Mouse (Mus musculus): ENCODE data around the gene Lhfp.
"Not testable (repeated sequence)": the region's sequence is repeated elsewhere in the genome, so short reads cannot be mapped to it uniquely, and the experiment has no call there.

The Lhfp gene

DNA sequence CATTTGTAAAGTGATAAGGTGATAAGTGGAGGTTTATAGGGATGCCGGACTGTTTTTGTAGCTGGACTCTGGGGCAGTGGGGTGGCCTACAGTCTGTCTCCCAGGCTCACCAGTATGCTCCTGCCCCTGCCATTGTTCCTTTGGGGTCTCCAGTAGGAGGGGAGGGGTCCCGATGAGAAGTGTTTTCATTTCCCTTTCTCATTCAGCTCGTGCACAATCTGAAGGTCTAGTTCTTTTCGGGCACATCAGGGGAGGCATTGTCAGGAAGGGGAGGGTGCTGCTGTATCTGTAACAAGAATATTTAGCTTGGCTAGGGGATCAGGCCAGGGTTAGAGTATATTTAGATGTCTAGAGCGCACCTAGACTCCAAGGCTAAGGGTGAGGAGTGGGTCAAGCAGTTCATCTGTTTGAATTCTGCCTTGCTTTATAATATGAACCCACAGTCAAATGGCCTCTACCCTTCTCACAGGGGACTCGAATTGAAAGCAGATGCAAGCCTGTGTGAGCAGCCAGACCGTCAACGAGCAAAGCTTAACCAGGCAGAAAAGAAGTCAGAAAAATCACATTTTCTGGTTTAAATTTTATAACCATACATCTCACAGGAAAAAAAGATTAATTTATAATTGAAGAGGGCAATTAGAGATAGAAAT, 46.0 kb downstream of the Lhfp start:
- DNase-seq (ENCODE audit: low read depth, low spot score) = no peak

DNA sequence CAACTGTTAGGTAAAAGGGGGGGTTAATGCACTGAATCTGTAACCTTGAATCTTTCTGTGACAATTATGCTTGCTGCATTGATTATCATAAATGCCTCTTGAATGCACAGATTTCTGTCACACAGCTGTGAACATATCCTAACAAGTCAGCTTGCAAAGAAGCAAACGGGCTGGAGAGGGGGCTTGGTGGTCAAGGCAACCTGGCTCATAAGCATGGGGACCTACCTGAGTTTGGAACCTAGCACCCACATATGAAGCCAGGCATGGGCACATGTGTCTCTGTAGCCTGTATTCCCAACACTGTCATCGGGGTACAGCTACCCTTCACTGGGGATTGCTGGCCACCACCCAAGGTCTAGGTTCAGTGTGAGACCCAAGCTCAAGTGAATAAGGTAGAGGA, 48.6 kb downstream of the Lhfp start:
- no peak for DNase-seq (ENCODE audit: low read depth, low spot score)

DNA sequence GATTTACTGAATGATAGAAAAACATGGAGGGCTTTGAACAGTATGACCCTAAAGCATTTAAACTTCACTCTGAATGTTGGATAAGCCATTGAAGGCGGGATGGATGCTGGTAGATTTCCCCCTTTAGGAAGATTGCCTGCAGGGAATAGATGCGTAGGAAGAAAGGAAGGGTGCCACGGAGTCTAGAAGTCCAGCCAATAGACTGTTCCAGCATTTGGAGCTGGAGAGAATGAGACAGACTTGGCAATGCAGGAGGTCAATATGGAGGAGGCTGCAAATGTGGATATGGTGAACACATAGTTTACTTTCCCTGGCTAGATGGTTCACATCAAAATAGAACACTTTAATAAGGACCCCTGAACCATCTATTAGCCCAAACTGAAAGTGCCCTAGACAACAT, 58.9 kb downstream of the Lhfp start:
- DNase-seq (ENCODE audit: low read depth, low spot score) = no peak

DNA sequence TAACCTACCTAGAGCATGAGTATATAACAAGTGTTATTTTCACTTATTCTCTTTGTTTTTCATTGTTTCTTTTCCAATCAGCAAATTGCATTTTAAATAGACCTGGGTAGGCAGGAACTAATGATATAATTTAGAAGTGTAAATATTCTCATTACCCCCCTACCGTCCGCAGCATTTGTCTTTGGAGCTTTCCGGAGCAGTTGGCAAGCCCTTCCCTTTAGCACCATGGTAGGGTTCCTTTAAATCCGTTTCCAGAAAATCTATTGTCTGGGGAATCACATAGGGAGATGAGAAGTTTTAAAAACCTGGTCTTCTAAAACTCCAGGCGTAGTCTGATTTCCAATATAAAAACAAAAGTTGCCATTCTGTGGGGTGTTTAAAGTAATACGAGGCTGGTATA, 59.5 kb downstream of the Lhfp start:
- no peak for DNase-seq (ENCODE audit: low read depth, low spot score)

DNA sequence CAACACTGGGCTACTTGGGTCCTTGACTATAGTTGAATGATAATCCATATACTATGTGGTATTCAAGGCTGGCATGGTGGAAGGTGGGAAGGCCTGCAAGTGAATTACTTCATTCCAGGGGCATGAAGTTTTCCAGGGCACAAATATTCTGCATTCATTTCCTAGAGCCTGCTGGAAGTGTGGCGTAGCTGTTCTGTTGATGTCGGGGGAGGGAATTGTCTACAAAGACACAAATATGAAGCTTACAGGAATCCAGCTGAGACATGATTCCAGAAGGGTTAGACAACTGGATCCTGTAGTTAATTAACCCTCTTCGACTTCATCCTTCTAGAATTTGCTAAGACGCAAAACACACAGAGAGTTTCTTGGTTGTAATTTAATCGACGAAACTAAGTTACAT, 60.4 kb downstream of the Lhfp start:
- DNase-seq (ENCODE audit: low read depth, low spot score) = no peak

DNA sequence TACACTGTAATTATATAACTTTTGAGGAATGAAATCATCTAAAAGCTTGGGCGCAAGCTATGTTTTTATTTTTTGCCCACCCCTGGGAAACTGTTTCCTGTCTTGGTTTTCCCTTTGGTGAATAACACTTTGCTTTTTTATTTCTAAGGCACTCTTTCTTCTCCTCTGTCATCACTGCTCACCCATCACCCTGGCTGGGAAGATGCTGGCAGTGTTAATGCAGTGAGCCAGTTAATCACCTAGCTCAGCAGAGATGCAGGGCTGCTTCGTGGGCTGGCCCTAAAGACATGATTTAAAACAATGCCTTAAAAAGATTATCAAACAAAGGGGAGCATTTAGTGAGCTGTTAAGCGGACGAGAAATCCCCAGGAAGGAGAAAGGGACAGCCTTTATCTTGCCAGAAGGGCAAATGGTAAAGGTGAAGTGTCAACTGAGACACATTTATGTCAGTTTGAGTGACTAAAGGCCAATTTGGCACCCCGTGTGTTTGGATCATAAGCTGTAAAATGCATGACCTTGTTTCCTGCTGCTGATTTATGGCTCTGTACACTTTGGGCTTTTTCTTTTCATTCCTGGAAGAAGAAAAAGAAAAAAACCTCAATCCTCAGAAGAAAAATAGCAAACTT, 60.9 kb downstream of the Lhfp start:
- DNase-seq (ENCODE audit: low read depth, low spot score) = peak; percentile 72

DNA sequence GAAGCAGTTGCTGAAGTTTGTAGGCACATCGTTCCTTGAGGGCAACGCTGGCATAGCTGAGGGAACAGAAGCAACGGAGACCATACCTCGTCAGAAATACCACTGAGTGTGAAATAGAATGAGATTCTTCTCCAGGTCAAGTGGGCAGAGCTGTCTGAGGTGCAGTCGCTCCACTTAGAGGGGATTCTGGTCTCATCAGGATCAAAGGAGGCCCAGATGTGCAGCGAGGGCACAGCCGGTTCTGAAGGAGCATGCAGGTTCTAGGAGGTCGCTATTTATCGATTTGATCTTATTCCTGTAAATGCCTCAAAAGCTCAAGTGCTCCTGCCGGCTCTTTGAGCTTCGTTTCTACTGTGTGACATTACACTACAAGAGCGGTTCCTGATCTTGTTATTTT, 61.4 kb downstream of the Lhfp start:
- no peak for DNase-seq (ENCODE audit: low read depth, low spot score)

DNA sequence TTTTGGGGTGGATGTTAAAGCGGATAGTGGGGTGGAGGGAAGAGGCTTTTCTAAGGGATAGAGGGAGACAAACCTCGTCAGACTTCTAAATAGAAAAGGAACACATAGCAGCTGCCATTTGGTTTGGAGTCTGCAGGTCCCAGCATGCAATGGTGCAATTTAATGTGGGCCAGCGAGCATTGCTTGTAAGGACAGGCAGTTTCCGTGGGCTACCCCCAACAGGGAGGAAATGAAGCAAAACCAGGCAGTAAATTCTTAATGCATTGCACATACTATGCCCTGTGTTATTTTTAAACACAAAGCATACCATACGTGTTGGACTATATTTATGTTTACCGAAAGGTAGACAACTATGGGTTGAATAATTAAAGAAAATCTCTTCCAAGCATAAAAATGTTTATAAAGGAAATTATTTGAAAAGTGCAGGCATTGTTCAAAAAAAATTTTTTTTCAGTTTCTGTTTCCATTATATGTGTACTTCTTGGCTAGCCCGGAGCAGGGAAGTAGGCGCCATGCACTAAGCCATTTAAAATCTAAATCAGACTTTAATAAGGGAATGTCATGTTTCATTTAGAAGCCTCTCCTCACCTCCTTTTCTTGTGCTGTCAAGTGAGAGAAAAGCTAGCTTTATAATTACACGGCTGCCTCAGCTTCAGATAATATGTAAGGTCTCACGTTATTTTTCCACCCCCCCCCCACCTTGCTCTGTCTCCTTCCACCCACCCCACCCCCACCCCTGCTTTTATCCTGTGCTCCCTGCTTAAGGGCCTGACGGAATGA, 67.5 kb downstream of the Lhfp start:
- no peak for DNase-seq (ENCODE audit: low read depth, low spot score)

DNA sequence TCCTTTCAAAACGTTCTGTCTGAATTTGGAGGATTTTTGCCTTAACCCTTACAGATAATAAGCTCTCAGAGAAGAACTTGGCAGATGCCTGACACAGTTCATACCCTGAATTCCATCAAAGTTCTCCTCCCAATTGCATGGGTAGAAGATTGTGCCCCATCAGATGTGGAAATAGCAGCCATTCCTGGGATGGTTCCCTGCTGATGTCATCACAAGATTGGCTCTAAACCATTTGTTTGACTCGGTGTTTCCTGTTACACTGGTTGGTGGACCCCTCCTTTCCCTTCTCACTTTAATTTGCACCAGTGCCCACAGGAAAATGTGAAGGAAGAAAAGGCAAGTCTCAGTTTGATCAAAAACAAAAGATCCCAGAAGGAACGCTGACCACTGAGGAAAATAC, 68.6 kb downstream of the Lhfp start:
- peak; percentile 47 for DNase-seq (ENCODE audit: low read depth, low spot score)

DNA sequence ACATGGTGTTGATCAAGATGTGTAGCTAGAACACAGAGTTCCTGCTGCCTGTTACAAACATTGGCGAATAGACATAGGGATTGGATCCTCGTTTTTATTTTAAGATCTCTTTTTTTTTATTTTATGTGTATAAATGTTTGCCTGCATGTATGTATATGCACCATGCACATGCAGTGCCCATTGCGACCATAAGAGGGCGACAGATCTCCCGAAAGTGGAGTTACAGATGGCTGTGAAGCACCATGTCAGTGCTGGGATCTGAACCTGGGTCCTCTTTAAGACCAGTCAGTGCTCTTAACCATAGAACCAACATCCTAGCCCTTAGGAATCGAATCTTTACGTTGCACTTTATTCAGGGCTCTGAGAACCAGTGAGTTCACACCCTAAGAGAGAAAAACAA, 70.7 kb downstream of the Lhfp start:
- no peak for DNase-seq (ENCODE audit: low read depth, low spot score)

DNA sequence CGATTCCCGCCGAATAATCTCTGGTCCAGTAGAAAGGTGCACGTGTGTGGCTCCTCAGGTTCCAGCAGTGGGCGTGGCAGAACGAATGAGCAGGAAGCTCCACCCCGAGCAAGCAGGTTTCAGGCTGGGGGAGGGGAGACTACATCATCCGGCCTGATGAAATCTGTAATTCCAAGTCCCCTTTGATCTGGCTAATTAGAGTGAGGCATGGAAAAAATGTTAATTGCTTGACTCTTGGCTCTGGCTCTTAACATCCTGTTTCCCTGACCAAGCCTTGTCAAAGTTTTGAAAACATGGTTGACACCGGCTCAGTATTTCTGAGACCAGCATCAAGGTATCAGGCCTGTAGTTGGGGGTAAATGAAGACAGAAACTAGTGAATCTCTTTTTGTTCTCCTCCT, 77.4 kb downstream of the Lhfp start:
- not testable (repeated sequence) for DNase-seq (ENCODE audit: low read depth, low spot score)

DNA sequence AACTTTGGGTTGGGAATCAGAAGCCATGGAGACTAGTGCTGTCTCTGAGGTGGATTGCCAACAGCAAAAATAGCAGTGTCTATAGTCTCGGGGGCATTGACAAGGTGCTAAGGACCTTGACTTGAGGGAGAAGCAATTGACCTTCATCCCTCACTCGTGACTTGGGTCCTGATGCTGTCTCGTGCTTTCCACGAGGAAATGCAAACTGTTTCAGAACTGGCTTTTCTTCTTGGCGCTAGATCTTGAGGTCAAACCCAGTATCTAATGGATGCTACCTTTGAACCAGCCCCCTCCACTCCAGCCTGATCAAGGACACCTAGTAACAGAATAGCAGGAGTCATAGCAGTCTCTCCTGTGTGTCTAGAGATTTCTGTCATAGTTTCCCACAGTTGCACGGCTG, 78.7 kb downstream of the Lhfp start:
- DNase-seq (ENCODE audit: low read depth, low spot score) = no peak

DNA sequence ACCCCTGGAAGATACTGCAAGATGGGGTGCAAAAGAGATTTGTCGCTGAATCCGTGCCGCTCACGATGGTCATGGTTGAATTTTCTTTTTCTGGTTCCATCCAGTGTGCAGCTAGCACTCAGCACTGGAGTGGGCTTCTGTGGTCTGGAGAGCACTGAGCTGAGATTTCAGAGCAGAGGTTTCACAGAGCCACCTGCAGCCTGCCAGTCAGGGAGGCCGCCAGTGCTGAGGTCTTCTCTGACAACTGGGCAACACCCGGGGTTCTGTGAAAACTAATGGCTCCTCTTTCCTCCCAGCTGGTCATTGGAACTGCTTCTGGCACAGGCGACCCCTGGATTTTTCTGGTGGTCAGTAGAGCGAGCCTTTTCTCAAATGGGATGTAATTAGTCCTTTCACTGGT, 84.2 kb downstream of the Lhfp start:
- no peak for DNase-seq (ENCODE audit: low read depth, low spot score)

DNA sequence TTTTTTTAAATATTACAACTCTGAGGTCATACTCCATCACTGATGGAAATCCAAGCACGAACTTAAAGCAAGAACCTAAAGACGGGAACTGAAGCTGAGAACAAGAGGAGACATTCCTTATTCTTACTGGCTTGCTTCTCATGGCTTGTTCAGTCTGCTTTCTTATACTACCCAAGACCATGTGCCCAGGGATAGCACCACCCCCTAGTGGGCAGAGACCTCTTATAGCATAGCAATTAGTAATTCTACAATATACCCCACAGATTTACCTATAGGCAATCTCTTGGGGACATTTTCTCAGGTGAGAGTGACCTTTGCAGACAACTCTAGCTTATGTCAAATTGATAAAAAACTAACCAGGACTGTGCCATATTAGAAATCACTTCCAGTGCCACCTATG, 97.5 kb downstream of the Lhfp start:
- no peak for DNase-seq (ENCODE audit: low read depth, low spot score)

DNA sequence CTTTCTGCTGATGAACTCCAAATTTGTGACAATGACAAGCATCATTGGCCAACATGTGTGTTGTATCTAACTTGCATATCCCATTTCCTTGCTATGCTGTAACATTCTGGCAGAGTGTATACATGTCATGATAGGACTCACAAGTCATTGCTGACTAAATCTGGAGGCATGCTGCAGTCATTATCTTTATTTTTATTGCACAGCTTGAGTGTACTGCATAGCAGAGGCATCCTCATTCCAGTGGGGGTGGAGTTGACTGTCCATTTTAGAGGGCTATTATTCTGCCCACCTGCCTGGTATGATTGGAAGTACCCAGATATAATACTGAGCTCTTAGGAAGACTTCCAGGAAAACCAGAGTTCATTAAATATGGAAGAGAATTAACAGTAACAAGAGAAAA, 97.9 kb downstream of the Lhfp start:
- no peak for DNase-seq (ENCODE audit: low read depth, low spot score)

DNA sequence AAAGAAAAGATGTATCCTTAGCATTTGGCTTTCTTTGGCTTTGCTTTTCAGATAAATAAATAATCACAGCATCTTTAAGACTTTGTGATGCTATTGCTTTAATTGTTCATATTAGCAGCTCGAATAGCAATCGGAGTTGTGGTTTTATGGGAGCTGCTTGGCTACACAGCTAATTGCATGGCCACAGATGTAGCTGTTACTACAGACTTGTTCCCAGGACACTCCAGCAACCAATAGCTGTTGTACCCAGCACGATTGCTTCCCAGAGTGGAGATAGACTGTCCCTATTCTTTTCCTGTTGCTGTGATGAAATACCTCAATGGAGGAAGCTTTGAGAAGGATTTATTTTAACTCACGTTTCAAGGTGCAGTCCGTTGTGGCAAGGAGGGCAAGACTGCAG, 98.3 kb downstream of the Lhfp start:
- DNase-seq (ENCODE audit: low read depth, low spot score) = no peak

DNA sequence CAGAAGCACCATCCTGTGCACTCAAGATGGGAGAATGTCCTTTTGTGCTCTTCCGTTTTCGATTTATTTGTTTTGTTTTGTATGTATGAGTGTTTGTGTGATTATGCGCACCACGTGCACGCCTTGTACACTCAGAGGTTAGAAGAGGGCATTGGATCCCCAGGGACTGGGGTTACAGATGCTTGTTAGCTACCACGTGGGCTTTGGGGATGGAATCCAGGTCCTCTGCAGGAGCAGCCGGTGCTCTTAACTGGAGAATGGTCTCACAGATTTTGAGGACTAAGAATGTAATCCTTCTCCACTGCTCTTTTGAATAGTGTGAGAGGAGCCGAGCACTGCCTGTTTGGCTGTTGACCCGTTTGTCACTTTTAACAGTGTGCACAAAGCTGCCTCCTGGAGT, 101.2 kb downstream of the Lhfp start:
- DNase-seq (ENCODE audit: low read depth, low spot score) = no peak

DNA sequence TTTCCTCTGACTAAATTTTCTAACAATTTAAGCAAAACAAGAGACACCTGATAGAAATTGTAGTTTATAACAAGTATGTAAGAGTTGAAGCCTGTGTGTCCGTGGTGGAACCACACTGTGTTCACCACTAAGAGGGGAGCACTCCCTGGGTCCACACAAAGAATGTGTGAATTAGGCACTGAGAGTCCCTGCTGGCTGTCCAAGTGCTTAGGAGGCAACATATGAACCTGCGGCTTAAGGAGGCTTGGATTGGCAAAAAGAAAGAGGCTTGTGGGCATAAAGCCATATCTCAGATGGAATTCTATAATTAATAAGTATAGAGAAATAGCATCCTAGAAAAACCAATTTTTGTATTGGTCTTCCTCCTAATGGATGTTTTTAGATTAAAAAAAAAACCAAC, 104.2 kb downstream of the Lhfp start:
- no peak for DNase-seq (ENCODE audit: low read depth, low spot score)

DNA sequence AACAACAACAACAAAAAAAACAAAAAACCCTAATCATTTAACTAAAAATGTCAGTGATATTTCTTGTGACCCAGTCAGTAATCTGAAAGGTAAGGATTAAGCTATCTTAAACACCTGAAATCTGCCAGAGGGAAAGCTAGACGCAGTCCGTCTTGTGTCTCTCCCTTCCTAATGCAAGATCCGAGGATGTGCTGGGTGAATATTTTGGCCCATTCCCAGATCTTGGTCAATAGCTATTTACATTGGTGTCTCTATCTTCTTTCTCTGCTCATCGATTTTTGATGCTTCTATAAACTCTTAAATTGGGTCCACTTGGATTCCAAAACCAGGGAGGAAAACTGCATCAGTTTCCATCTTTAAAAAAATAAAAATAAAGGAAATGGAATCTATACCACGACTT, 104.6 kb downstream of the Lhfp start:
- no peak for DNase-seq (ENCODE audit: low read depth, low spot score)

DNA sequence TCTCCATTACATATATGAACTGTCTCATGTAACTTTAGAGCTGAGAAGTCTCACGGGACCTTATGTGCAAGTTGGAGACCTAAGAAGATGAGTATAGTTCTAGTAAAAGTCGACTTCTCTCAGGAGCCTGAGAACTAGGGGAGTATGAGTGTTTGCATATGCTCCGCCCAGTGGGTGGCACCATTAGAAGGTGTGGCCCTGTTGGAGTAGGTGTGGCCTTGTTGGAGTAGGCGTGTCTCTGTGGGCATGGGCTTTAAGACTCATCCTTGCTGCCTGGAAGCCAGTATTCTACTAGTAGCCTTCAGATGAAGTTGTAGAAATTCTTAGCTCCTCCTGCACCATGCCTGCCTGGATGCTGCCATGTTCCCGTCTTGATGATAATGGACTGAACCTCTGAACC, 105.7 kb downstream of the Lhfp start:
- no peak for DNase-seq (ENCODE audit: low read depth, low spot score)

DNA sequence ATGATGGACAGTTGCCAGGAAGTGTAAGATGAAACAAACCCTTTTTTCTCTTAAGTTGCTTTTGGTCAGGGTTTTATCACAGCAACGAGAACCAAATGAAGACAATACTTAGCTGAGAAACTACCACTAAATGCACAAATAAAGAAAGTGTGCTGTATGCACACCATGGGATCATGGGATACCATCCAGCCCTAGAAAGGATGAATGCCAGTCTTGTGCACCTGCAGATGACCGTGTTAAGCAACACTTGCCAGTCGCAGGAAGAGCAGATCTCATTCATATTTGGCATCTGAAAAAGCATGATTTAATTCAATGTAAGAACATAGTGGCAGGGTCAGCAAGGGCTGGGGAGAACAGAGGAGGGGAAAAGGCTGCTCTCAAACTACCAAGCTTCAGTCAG, 107.4 kb downstream of the Lhfp start:
- DNase-seq (ENCODE audit: low read depth, low spot score) = no peak

DNA sequence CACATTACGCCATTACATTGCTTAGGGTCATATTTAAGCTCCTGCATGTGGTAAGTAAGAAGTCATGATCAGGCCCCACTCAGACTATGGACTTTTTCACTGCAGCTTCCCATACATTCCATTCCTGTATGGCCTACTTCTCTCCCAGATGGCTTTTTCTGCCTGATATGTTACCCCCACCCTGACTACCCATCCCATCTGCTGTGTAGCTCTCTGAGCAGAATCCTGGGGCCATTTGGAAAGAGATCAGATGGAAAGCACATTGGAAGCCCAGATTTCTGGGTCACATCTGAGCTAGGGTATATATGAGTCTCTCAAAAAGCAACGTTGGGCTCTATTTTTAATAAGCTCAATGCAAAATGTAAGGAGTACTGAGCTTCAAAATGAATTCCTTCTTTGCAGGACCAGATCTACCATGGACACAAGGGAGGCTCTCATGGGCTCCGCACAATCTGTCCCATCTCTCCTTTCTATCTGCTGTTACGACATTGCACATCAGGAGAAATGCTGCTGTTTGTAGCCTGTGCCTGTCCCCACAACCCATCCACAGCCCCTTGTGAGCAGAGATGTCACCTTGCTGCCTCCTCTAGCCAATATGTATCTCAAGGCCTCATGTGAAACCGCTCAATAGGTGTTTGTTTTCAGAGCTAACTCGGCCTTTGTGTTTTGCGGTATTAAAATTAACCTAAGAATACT, 108.4 kb downstream of the Lhfp start:
- no peak for DNase-seq (ENCODE audit: low read depth, low spot score)

DNA sequence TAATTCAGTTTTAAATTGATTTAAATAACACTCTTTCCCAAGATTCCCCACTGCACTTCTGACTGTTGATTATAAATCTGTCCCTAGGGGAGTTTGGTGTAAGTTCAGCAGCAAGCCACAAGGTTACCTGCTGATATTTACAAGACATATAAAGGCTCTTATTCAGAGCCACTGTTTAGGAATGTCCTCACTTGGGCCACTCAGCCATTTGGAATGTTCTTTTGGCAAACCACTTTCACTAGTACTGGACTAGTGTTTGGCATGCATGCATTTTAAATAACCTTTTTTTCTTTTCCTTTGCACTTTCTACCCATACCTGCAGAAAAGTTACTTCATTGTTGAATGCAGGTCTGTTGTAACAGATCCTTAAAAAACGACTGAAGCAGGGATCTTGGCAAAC, 109.8 kb downstream of the Lhfp start:
- no peak for DNase-seq (ENCODE audit: low read depth, low spot score)

Measured in mesoderm, embryonic 11.5 days (tissue).